Comparison of ENCODE assay signal across 23 mouse cellular contexts in genomic region chr6:88229221-88229620, GRCm38 (mm10). TPM values are rescaled to one million over a fixed set of nuclear protein-coding genes. Genes with fewer than 3 reads are reported as not detected.
DNase-seq lines count a peak whose midpoint lies in the region; ATAC-seq lines count a peak whose summit lies in the region.
"Had no signal": no experiment of that assay in that cellular context is flagged by ENCODE, and none has a peak within 500 bp of the region (broad histone marks: within the 10 kb centered on the region; RNA-seq: fewer than 3 reads in every experiment).

No protein-coding gene starts in this region.

- 0 out of 2 replicates have a peak overlapping the region, but pooled peaks have one; percentile 29 for H3K27ac ChIP-seq in kidney, embryonic 15.5 days
- H3K27ac ChIP-seq: embryonic facial prominence, embryonic 12.5 days; forebrain, embryonic 15.5 days; heart, adult 2 months; hindbrain, embryonic 12.5 days; hindbrain, postnatal 0 days had no signal

- H3K36me3 ChIP-seq in kidney, embryonic 15.5 days = no peaks in the 10 kb centered on the region
- H3K36me3 ChIP-seq: embryonic facial prominence, embryonic 12.5 days; forebrain, embryonic 15.5 days; G1E; heart, embryonic 12.5 days; hindbrain, embryonic 12.5 days had no signal

- H3K9me3 ChIP-seq in kidney, embryonic 15.5 days (replicated peaks) = no peaks in the 10 kb centered on the region
- H3K9me3 ChIP-seq: embryonic facial prominence, embryonic 12.5 days; forebrain, embryonic 15.5 days; G1E; heart, embryonic 12.5 days; hindbrain, embryonic 12.5 days had no signal

- no peak overlapping the region for H3K4me3 ChIP-seq in kidney, embryonic 15.5 days (replicated peaks)
- H3K4me3 ChIP-seq: embryonic facial prominence, embryonic 12.5 days; forebrain, embryonic 15.5 days; heart, adult 2 months; heart, embryonic 12.5 days; hindbrain, embryonic 12.5 days had no signal

- H3K27me3 ChIP-seq in kidney, embryonic 15.5 days = peaks cover 7% of the 10 kb centered on the region; the same call in 1 of the 2 replicates

- ATAC-seq in kidney, embryonic 15.5 days (replicated peaks; ENCODE audit: low FRiP score) = peak; percentile 31; the same call in 1 of the 2 replicates
- ATAC-seq in granulocyte monocyte progenitor cell, adult 5-6 weeks (replicated peaks; ENCODE audit: poor library complexity, severe bottlenecking) = peak; percentile 84
- peak; percentile 71 for ATAC-seq in megakaryocyte progenitor cell, adult 5-6 weeks (replicated peaks; ENCODE audit: poor library complexity)
- ATAC-seq: forebrain, embryonic 15.5 days; hindbrain, postnatal 0 days had no signal

- no peak overlapping the region for H3K4me2 ChIP-seq in kidney, embryonic 15.5 days
- H3K4me2 ChIP-seq: embryonic facial prominence, embryonic 12.5 days; forebrain, embryonic 15.5 days; heart, embryonic 12.5 days; hindbrain, embryonic 12.5 days had no signal

- no peak for DNase-seq in kidney, adult 18-20 months
- DNase-seq in 416B (ENCODE audit: low read depth) = peak; percentile 90
- no peak for DNase-seq in cerebellum, postnatal 25 days
- DNase-seq: adrenal gland, adult 8-10 months; adrenal gland, postnatal 36 days; cerebellum, adult 2 months; cerebellum, postnatal 10 days; heart, adult 2 months had no signal

- no peak overlapping the region for H3K9ac ChIP-seq in kidney, embryonic 15.5 days
- H3K9ac ChIP-seq: embryonic facial prominence, embryonic 12.5 days; forebrain, embryonic 15.5 days; heart, embryonic 12.5 days; hindbrain, embryonic 12.5 days had no signal

- peaks cover 52% of the 10 kb centered on the region for H3K4me1 ChIP-seq in kidney, embryonic 15.5 days
- H3K4me1 ChIP-seq: heart, embryonic 12.5 days had no signal

- WGBS in kidney, embryonic 15.5 days = 57% methylated on average over 12 of the region's 12 CpGs

RNA-seq across cellular contexts. Expression of gene Dnajb8, which starts 7.2 kb away (rescaled TPM):
- polyA plus RNA-seq in kidney, embryonic 15.5 days (2015; fragmentation: Nextera tagmentation; extraction: Ambion mirVana) = not detected in 2 replicates
- not detected in 2 replicates for total RNA-seq in granulocyte monocyte progenitor cell, adult 5-6 weeks (2014; fragmentation: Nextera tagmentation)
- not detected in 2 replicates for total RNA-seq in granulocyte monocyte progenitor cell, adult 5-6 weeks (2017)
- total RNA-seq in megakaryocyte progenitor cell, adult 5-6 weeks (2015) = not detected in 2 replicates
- not detected in 2 replicates for total RNA-seq in megakaryocyte progenitor cell, adult 5-6 weeks (2017)
- total RNA-seq: adrenal gland, adult 8-10 months; adrenal gland, postnatal 36 days; gastrocnemius, adult 8-10 months; gastrocnemius, postnatal 4 days; heart, adult 2 months; heart, postnatal 25 days; hindbrain, postnatal 0 days had no signal
- polyA plus RNA-seq: cerebellum, adult 2 months; cortical plate, adult 2 months; embryonic facial prominence, embryonic 12.5 days; forebrain, embryonic 11.5 days; forebrain, embryonic 15.5 days; G1E; heart, embryonic 12.5 days; heart, embryonic 16.5 days; hindbrain, embryonic 12.5 days; hindbrain, postnatal 0 days had no signal

RNA-seq across cellular contexts. Expression of gene Gata2, which starts 35.5 kb away (rescaled TPM):
- 42.1 and 59.5 TPM in 2 replicates for polyA plus RNA-seq in kidney, embryonic 15.5 days (2015; fragmentation: Nextera tagmentation; extraction: Ambion mirVana)
- 21.0 and 27.1 TPM in 2 replicates for total RNA-seq in granulocyte monocyte progenitor cell, adult 5-6 weeks (2014; fragmentation: Nextera tagmentation)
- 3.2 and 6.4 TPM in 2 replicates for total RNA-seq in granulocyte monocyte progenitor cell, adult 5-6 weeks (2017)
- 11.2 and 19.8 TPM in 2 replicates for total RNA-seq in megakaryocyte progenitor cell, adult 5-6 weeks (2015)
- total RNA-seq in megakaryocyte progenitor cell, adult 5-6 weeks (2017) = 6.0 and 10.1 TPM in 2 replicates

Comparison
In these comparisons a context has a peak if more than half of its experiments do, and no peak if none do; other contexts are left out.
1. ATAC-seq: peak in every context shown above with its lines; median percentile 84 in granulocyte monocyte progenitor cell, adult 5-6 weeks; 71 in megakaryocyte progenitor cell, adult 5-6 weeks; 31 in kidney, embryonic 15.5 days.